Mouse (Mus musculus) forebrain, embryonic 12.5 days (tissue): ENCODE data around the gene Accsl. TPM values are rescaled to one million over a fixed set of nuclear protein-coding genes. Genes with fewer than 3 reads are reported as not detected.

Experiments
- ATAC-seq: fragments of 200-750 bp; cut with Nextera tagmentation; 2 replicates; pipeline ENCODE4 v1.8.0; 2017; ENCODE audit warnings: moderate TSS enrichment; ENCODE audit not compliant: low FRiP score
- H3K27ac ChIP-seq: fragments of 300-500 bp; sonication (generic); 2 replicates; pipeline ENCODE4 v1.5.1; 2016; ENCODE audit warnings: mild to moderate bottlenecking
- H3K27me3 ChIP-seq: fragments of 300-500 bp; sonication (generic); 2 replicates; pipeline ENCODE4 v1.6.1; 2016; ENCODE audit warnings: mild to moderate bottlenecking
- H3K36me3 ChIP-seq: fragments of 300-500 bp; sonication (generic); replicated peaks from 2 replicates; pipeline ENCODE4 v1.6.1; 2016; ENCODE audit warnings: mild to moderate bottlenecking
- H3K4me1 ChIP-seq: fragments of 300-500 bp; sonication (generic); 2 replicates; pipeline ENCODE4 v1.6.1; 2016
- H3K4me2 ChIP-seq: fragments of 300-500 bp; sonication (generic); 2 replicates; pipeline ENCODE4 v1.6.1; 2016; ENCODE audit warnings: mild to moderate bottlenecking, moderate library complexity
- H3K4me3 ChIP-seq: fragments of 300-500 bp; sonication (generic); replicated peaks from 2 replicates; pipeline ENCODE4 v1.5.1; 2016; ENCODE audit warnings: mild to moderate bottlenecking
- H3K9ac ChIP-seq: fragments of 300-500 bp; sonication (generic); 2 replicates; pipeline ENCODE4 v1.6.1; 2016; ENCODE audit warnings: mild to moderate bottlenecking
- H3K9me3 ChIP-seq: fragments of 300-500 bp; sonication (generic); 2 replicates; pipeline ENCODE4 v1.6.1; 2016
- WGBS: fragments of 180-500 bp; shearing (Covaris S2); methylation state at CpG from one replicate; pipeline ENCODE4 v1.1.7; 2016; 5-methylcytosine and 5-hydroxymethylcytosine counted together
- polyA plus RNA-seq: library from polyadenylated mRNA; unstranded; fragments of >200 nt; fragmentation: Nextera tagmentation; extraction: Ambion mirVana; gene quantifications from 2 replicates; pipeline ENCODE4 v1.2.1, GENCODE M21; 2016

Accsl gene
- polyA plus RNA-seq, 1 experiment from 2014 or later: 0.31 TPM

- H3K27me3 ChIP-seq: no peaks in the 10 kb centered on the region
- H3K4me3 ChIP-seq: no peak overlapping the region
- H3K36me3 ChIP-seq: peaks cover 64% of the 10 kb centered on the region
Measured at GRCm38 (mm10) chr2:93836232-93836785, 32.6 kb downstream of the Accsl start.

DNA sequence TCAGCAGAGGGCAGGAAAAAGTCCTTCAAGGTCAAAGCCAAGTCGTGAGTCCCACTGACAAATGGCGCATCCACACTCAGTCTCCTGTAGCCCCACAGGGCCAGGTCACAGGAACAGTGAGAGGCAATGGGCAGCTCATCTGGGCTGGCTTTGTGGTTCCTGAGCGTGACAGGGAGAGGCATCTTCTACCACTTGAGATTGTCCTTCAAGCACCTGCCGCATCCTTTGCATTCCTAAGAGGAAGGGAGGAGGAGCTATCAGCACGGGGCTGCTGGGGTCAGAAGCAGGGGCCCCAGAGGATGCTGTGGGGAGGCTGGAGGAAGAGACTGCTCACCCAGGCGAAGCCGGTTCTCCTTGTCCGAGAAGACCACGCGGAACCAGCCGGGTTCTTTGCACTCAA, 33.4 kb downstream of the Accsl start:
- Histone ChIP-seq H3K27ac (no peak overlapping the region), H3K4me2 (no peak overlapping the region), H3K9ac (no peak overlapping the region), H3K9me3 (no peaks in the 10 kb centered on the region), H3K4me1 (no peaks in the 10 kb centered on the region), H3K27me3 (no peaks in the 10 kb centered on the region), H3K4me3 (no peak overlapping the region), H3K36me3 (peaks cover 57% of the 10 kb centered on the region)
- no peak for ATAC-seq
- WGBS: 86% methylated on average over 11 of the region's 11 CpGs

More at GRCm38 (mm10) chr2:93836232-93836785, 32.6 kb downstream of the Accsl start:
- no peaks in the 10 kb centered on the region for H3K4me1 ChIP-seq
- no peak overlapping the region for H3K4me2 ChIP-seq
- H3K27ac ChIP-seq: no peak overlapping the region
- H3K9ac ChIP-seq: no peak overlapping the region
- ATAC-seq: no peak
- 74% methylated on average over 13 of the region's 13 CpGs for WGBS
- H3K9me3 ChIP-seq: no peaks in the 10 kb centered on the region

GRCm38 (mm10) chr2:93823519-93823918, 45.4 kb downstream of the Accsl start:
- WGBS: 16% methylated on average over 8 of the region's 8 CpGs
- Histone ChIP-seq H3K4me2 (no peak overlapping the region), H3K9ac (no peak overlapping the region), H3K4me3 (no peak overlapping the region), H3K36me3 (no peaks in the 10 kb centered on the region), H3K4me1 (peaks cover 15% of the 10 kb centered on the region), H3K27me3 (no peaks in the 10 kb centered on the region), H3K27ac (no peak overlapping the region), H3K9me3 (no peaks in the 10 kb centered on the region)
- peak; percentile 47; the same call in 1 of the 2 replicates for ATAC-seq

DNA sequence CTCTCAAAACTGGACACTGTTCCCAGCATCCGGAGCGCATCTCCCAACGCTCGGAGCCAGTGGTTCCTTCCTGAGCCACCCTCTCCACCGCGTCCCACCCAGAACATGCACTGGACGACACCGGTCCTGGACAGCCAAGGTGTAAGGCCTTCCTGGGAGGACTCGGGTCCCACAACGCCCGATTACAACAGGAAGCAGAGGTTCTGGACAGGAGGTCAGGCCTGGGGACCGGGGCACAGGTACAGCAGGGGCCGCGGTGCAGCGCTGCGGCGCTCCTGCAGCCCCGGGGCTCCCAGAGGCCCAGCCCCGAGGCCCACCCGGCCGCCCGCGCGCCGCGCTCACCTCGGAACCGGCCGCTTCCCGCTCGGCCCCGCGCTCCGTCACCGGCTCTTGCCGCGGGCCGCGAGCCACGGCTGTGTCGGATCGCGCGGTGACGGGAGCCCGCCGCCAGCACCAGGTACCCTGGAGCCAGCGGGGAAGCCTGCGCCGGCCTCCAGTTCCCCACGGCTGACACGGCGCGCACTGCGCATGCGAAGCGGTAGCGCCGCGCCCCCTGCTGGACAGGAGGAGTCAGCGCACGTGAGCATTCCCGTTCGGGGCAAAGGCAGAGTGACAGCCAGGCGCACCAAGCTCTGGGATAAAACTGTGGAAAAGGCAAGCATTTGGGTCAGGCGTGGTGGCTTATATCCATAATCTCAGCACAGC, 46.8 kb downstream of the Accsl start, which contains the start of gene Ext2:
Gene Ext2 (minus strand): TSS at position 524 of the 705 bp plus-strand sequence.
- Histone ChIP-seq H3K9ac (peak within 1 kb of the TSS; percentile 96), H3K27ac (no peak within 1 kb of the TSS), H3K4me2 (peak within 1 kb of the TSS; percentile 79), H3K27me3 (no peaks in the 10 kb centered on the region), H3K4me3 (peak within 1 kb of the TSS; percentile 98), H3K36me3 (no peaks in the 10 kb centered on the region), H3K4me1 (peaks cover 15% of the 10 kb centered on the region), H3K9me3 (no peaks in the 10 kb centered on the region)
- peak; percentile 94 for ATAC-seq
- under 1% methylated on average over 64 of the region's 66 CpGs for WGBS

GRCm38 (mm10) chr2:93817791-93818190, 51.2 kb downstream of the Accsl start:
- WGBS: 92% methylated on average over 5 of the region's 5 CpGs
- H3K4me3 ChIP-seq: no peak overlapping the region
- no peak for ATAC-seq
- peaks cover 8% of the 10 kb centered on the region for H3K36me3 ChIP-seq
- H3K9me3 ChIP-seq: no peaks in the 10 kb centered on the region
- H3K27me3 ChIP-seq: no peaks in the 10 kb centered on the region
- peaks cover 15% of the 10 kb centered on the region for H3K4me1 ChIP-seq
- no peak overlapping the region for H3K27ac ChIP-seq
- H3K4me2 ChIP-seq: no peak overlapping the region
- H3K9ac ChIP-seq: no peak overlapping the region

GRCm38 (mm10) chr2:93813343-93813742, 55.6 kb downstream of the Accsl start:
- H3K9ac ChIP-seq: no peak overlapping the region
- WGBS: 94% methylated on average over 22 of the region's 22 CpGs
- no peaks in the 10 kb centered on the region for H3K9me3 ChIP-seq
- H3K4me1 ChIP-seq: no peaks in the 10 kb centered on the region
- no peak overlapping the region for H3K4me3 ChIP-seq
- no peaks in the 10 kb centered on the region for H3K27me3 ChIP-seq
- no peak overlapping the region for H3K4me2 ChIP-seq
- H3K36me3 ChIP-seq: peaks cover 32% of the 10 kb centered on the region
- no peak for ATAC-seq
- no peak overlapping the region for H3K27ac ChIP-seq

- Histone ChIP-seq H3K27me3 (no peaks in the 10 kb centered on the region), H3K9ac (no peak overlapping the region), H3K36me3 (peaks cover 44% of the 10 kb centered on the region), H3K4me2 (no peak overlapping the region), H3K27ac (no peak overlapping the region), H3K4me1 (no peaks in the 10 kb centered on the region), H3K9me3 (no peaks in the 10 kb centered on the region), H3K4me3 (no peak overlapping the region)
- ATAC-seq: no peak
- 34% methylated on average over 4 of the region's 4 CpGs for WGBS
Measured at GRCm38 (mm10) chr2:93811812-93812211, 57.1 kb downstream of the Accsl start.

GRCm38 (mm10) chr2:93809931-93810330, 59.0 kb downstream of the Accsl start:
- Histone ChIP-seq H3K9me3 (no peaks in the 10 kb centered on the region), H3K4me2 (no peak overlapping the region), H3K36me3 (peaks cover 61% of the 10 kb centered on the region), H3K27ac (no peak overlapping the region), H3K4me3 (no peak overlapping the region), H3K9ac (no peak overlapping the region), H3K27me3 (no peaks in the 10 kb centered on the region), H3K4me1 (no peaks in the 10 kb centered on the region)
- WGBS: 20% methylated on average over 2 of the region's 2 CpGs
- ATAC-seq: no peak

DNA sequence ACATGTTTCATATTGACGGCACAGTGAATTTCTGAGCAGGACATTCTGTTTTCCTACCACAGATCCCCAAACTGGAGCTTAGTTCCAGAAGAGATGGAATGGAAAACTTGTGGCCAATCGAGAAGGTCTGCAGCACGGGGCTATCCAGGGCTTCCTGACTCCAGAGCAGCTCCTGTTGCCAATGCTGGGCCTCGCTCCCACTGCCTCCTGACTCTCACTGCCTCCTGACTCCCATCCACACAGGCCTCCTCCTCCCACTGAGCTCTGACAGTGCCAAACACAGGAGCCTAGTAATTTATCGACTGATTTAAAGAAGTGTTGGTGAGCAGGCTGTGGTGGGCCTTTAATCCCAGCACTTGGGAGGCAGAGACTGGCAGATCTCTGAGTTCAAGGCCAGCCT, 60.9 kb downstream of the Accsl start:
- no peak overlapping the region for H3K4me3 ChIP-seq
- H3K9me3 ChIP-seq: no peaks in the 10 kb centered on the region
- peaks cover 71% of the 10 kb centered on the region for H3K36me3 ChIP-seq
- no peak for ATAC-seq
- no peaks in the 10 kb centered on the region for H3K4me1 ChIP-seq
- H3K27me3 ChIP-seq: no peaks in the 10 kb centered on the region
- no peak overlapping the region for H3K27ac ChIP-seq
- H3K9ac ChIP-seq: no peak overlapping the region
- WGBS: 84% methylated on average over 5 of the region's 5 CpGs
- H3K4me2 ChIP-seq: no peak overlapping the region

GRCm38 (mm10) chr2:93807440-93807839, 61.5 kb downstream of the Accsl start:
- Histone ChIP-seq H3K4me3 (no peak overlapping the region), H3K27ac (no peak overlapping the region), H3K27me3 (no peaks in the 10 kb centered on the region), H3K4me1 (no peaks in the 10 kb centered on the region), H3K9ac (no peak overlapping the region), H3K36me3 (peaks cover 66% of the 10 kb centered on the region), H3K4me2 (no peak overlapping the region), H3K9me3 (no peaks in the 10 kb centered on the region)
- ATAC-seq: no peak
- 80% methylated on average over 8 of the region's 8 CpGs for WGBS

- Histone ChIP-seq H3K36me3 (peaks cover 66% of the 10 kb centered on the region), H3K9ac (no peak overlapping the region), H3K27me3 (no peaks in the 10 kb centered on the region), H3K27ac (no peak overlapping the region), H3K4me3 (no peak overlapping the region), H3K4me1 (no peaks in the 10 kb centered on the region), H3K9me3 (no peaks in the 10 kb centered on the region), H3K4me2 (no peak overlapping the region)
- WGBS: 88% methylated on average over 6 of the region's 6 CpGs
- no peak for ATAC-seq
Measured at GRCm38 (mm10) chr2:93806487-93807201, 62.3 kb downstream of the Accsl start.

DNA sequence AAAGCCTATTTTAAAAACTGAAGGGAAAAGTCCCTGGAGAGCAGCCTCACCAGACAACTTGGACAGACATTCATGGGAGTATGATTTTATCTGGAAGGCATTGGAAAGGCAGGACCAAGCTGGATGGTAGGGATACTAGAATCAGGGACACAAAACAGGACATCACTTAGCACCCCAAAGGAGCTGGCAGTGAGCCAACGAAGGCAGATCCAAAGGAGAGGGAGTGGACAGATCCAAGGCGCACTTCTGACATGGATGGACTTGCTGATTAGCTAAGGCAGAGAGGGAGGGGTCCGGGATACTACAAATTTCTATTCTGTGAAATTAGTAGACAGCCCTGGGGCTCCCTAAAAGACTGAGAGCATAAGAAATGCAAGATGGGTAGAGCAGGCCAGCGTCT, 63.4 kb downstream of the Accsl start:
- Histone ChIP-seq H3K27ac (no peak overlapping the region), H3K4me2 (no peak overlapping the region), H3K9ac (no peak overlapping the region), H3K4me1 (peaks cover under 1% of the 10 kb centered on the region; the same call in 1 of the 2 replicates), H3K4me3 (no peak overlapping the region), H3K9me3 (no peaks in the 10 kb centered on the region), H3K27me3 (no peaks in the 10 kb centered on the region), H3K36me3 (peaks cover 60% of the 10 kb centered on the region)
- ATAC-seq: no peak
- 86% methylated on average over 4 of the region's 4 CpGs for WGBS
